Mouse (Mus musculus): ENCODE measurements around the gene Gm20917. TPM values are rescaled to one million over a fixed set of nuclear protein-coding genes. Genes with fewer than 3 reads are reported as not detected.

Gm20917 gene
- polyA plus RNA-seq (2015; fragmentation: Illumina TruSeq; extraction: RNeasy Lipid Tissue Mini Kit (QIAGEN cat#74804); ENCODE audit: insufficient read depth, low read depth, low replicate concordance), result not detected

GRCm38 (mm10) chrY:79151022-79151421 lies at the start of gene Gm20917:
TSS of gene Gm20917 (minus strand) at chrY:79151122.

Other genes starting within 250 kb of the Gm20917 start
- not detected for gene Gm20916, start 168.4 kb upstream of the Gm20917 start, polyA plus RNA-seq (2015; fragmentation: Illumina TruSeq; extraction: RNeasy Lipid Tissue Mini Kit (QIAGEN cat#74804); ENCODE audit: insufficient read depth, low read depth, low replicate concordance)